Mouse (Mus musculus) hindbrain, embryonic 15.5 days (tissue): Measurements from ENCODE around the gene Srp9. TPM values are rescaled to one million over a fixed set of nuclear protein-coding genes. Genes with fewer than 3 reads are reported as not detected.

ENCODE experiments used
- ATAC-seq: fragments of 200-750 bp; cut with Nextera tagmentation; 2 replicates; pipeline ENCODE4 v1.8.0; 2017; ENCODE audit warnings: low read depth, moderate number of reproducible peaks, moderate TSS enrichment; ENCODE audit not compliant: low FRiP score
- H3K27ac ChIP-seq: fragments of 300-500 bp; sonication (generic); replicated peaks from 2 replicates; pipeline ENCODE4 v1.5.1; 2015; ENCODE audit warnings: mild to moderate bottlenecking, inconsistent platforms
- H3K27me3 ChIP-seq: fragments of 300-500 bp; sonication (generic); 2 replicates; pipeline ENCODE4 v1.6.1; 2015; ENCODE audit warnings: control low read depth, inconsistent platforms
- H3K36me3 ChIP-seq: fragments of 300-500 bp; sonication (generic); 2 replicates; pipeline ENCODE4 v1.6.1; 2015; ENCODE audit warnings: control low read depth, inconsistent platforms
- H3K4me1 ChIP-seq: fragments of 300-500 bp; sonication (generic); replicated peaks from 2 replicates; pipeline ENCODE4 v1.6.1; 2015; ENCODE audit warnings: control low read depth, inconsistent platforms
- H3K4me2 ChIP-seq: fragments of 300-500 bp; sonication (generic); 2 replicates; pipeline ENCODE4 v1.6.1; 2015; ENCODE audit warnings: moderate library complexity, mild to moderate bottlenecking, inconsistent platforms
- H3K4me3 ChIP-seq: fragments of 300-500 bp; sonication (generic); 2 replicates; pipeline ENCODE4 v1.5.1; 2015; ENCODE audit warnings: mild to moderate bottlenecking, inconsistent platforms
- H3K9ac ChIP-seq: fragments of 300-500 bp; sonication (generic); 2 replicates; pipeline ENCODE4 v1.6.1; 2015; ENCODE audit warnings: inconsistent platforms
- H3K9me3 ChIP-seq: fragments of 300-500 bp; sonication (generic); 2 replicates; pipeline ENCODE4 v1.6.1; 2016; ENCODE audit warnings: control low read depth, inconsistent platforms
- WGBS: fragments of 180-500 bp; shearing (Covaris S2); methylation state at CpG from one replicate; pipeline ENCODE4 v1.1.7; 2015; 5-methylcytosine and 5-hydroxymethylcytosine counted together
- polyA plus RNA-seq: library from polyadenylated mRNA; unstranded; fragments of >200 nt; fragmentation: Nextera tagmentation; extraction: Ambion mirVana; gene quantifications from 2 replicates; pipeline ENCODE4 v1.2.1, GENCODE M21; 2015

Gene Srp9
- polyA plus RNA-seq, 1 experiment from 2014 or later = 127 TPM

DNA sequence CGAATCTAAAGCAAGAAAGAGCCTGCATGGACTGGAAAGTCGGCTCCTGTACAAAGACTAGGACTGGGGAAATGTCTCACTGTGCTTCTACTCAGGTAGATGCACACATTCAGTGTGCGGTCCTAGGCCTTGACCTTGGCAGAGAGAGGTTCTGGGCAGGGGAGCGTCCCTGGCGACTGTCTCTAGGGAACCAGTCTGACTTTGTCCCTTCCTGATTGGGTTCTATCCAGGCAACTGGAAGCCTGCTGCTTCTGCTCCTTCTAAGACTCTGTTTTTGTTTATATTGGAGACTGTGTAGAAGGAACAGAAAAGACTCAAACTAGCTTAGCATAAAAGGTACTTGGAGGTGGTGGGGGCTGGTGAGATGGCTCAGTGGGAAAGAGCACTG lies 32.1 kb upstream of the Srp9 start:
- no peaks in the 10 kb centered on the region for H3K36me3 ChIP-seq
- H3K4me3 ChIP-seq = no peak overlapping the region
- H3K4me1 ChIP-seq = peaks cover 47% of the 10 kb centered on the region
- no peaks in the 10 kb centered on the region for H3K9me3 ChIP-seq
- no peaks in the 10 kb centered on the region for H3K27me3 ChIP-seq
- H3K27ac ChIP-seq = no peak overlapping the region
- ATAC-seq = no peak
- 68% methylated on average over 5 of the region's 5 CpGs for WGBS
- H3K4me2 ChIP-seq = no peak overlapping the region
- no peak overlapping the region for H3K9ac ChIP-seq

DNA sequence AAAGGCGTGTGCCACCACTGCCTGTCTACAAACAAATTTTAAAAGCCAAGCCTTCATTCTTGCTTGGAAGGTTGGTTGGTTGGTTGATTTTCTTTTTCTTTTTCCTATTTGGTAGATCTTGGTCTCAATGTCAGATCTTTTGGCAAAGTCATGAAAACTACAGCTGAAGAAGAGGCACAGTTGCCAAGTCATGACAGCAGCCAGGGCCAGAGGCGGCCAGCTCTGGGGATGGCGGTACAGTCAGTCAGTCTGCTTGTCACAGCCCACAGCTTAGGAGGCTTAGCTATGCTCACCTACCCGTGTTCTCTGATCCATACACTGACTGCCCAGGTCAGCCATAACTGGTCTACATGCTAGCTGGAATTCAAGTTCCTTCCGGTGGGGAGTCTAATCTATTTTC lies 31.1 kb upstream of the Srp9 start:
- Histone ChIP-seq H3K27me3 (no peaks in the 10 kb centered on the region), H3K27ac (no peak overlapping the region), H3K4me3 (no peak overlapping the region), H3K4me2 (no peak overlapping the region), H3K9ac (no peak overlapping the region), H3K4me1 (peaks cover 44% of the 10 kb centered on the region), H3K36me3 (no peaks in the 10 kb centered on the region), H3K9me3 (no peaks in the 10 kb centered on the region)
- 85% methylated on average over 5 of the region's 5 CpGs for WGBS
- no peak for ATAC-seq

DNA sequence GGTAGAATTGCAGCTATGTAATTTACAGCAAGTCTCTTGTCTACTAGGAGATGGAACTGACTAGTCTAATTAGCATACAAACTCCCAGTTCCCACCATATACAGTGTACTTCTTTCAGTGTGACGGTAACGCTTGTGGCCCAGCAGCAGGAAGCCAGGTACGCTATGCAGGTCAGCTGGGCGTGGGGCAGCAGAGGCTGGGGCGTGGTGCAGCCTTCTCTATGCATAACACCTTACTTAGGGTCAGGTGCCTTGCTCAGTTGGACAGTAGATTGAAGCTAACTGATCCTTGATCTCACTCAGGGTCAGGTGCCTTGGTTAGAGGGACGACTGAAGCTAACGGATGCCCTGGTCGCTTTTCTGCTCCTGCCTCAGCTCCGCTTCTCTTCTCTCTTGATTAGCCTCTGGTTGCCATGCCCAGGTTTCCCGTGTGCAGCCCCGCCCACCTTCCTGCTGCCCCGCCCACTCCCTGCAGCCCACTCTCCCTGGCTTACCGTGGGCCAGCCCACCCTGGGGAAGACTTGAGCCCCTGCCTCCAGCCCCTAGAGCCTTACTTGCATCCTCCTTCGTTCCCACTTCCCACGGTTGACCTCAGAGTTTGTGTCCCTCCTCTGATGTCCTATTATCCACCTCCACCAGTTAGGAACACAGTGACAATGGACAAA lies 29.9 kb upstream of the Srp9 start:
- H3K9ac ChIP-seq = no peak overlapping the region
- peak overlapping the region; percentile 29; the same call in 1 of the 2 replicates for H3K27ac ChIP-seq
- no peak for ATAC-seq
- peak overlapping the region; percentile 25; the same call in 1 of the 2 replicates for H3K4me2 ChIP-seq
- H3K4me3 ChIP-seq = no peak overlapping the region
- H3K36me3 ChIP-seq = no peaks in the 10 kb centered on the region
- 38% methylated on average over 15 of the region's 15 CpGs for WGBS
- H3K27me3 ChIP-seq = no peaks in the 10 kb centered on the region
- H3K4me1 ChIP-seq = peaks cover 32% of the 10 kb centered on the region
- no peaks in the 10 kb centered on the region for H3K9me3 ChIP-seq

DNA sequence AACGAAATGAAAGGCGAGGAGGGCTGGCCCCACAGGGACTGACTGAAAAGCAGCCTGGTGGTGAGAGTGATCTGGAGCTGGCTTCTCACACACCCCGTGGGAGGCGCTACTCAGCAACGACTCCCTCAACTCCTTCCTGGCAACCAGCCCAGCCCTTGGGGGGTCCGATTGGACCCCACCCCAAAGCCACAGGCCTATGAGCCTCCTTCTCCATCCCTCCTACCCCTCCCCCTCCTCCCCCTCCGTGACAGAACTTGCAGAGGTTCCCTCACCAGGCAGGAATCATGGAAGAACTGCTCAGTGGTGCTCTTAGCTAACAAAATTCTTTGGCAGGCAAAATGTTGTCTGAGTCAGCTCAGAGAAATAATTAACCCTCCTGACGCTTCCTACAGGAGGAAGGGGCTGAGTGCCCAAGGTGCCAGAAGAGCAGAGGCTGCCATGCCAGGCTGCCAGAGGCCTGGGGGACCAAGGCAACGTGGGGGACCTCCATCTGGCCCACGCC lies 29.2 kb upstream of the Srp9 start:
- H3K4me1 ChIP-seq = peaks cover 25% of the 10 kb centered on the region
- H3K27me3 ChIP-seq = no peaks in the 10 kb centered on the region
- peak; percentile 65 for ATAC-seq
- no peak overlapping the region for H3K9ac ChIP-seq
- H3K27ac ChIP-seq = peak overlapping the region; percentile 29; the same call in 1 of the 2 replicates
- H3K4me3 ChIP-seq = no peak overlapping the region
- H3K4me2 ChIP-seq = peak overlapping the region; percentile 25; the same call in 1 of the 2 replicates
- 8% methylated on average over 10 of the region's 10 CpGs for WGBS
- H3K9me3 ChIP-seq = no peaks in the 10 kb centered on the region
- H3K36me3 ChIP-seq = no peaks in the 10 kb centered on the region

DNA sequence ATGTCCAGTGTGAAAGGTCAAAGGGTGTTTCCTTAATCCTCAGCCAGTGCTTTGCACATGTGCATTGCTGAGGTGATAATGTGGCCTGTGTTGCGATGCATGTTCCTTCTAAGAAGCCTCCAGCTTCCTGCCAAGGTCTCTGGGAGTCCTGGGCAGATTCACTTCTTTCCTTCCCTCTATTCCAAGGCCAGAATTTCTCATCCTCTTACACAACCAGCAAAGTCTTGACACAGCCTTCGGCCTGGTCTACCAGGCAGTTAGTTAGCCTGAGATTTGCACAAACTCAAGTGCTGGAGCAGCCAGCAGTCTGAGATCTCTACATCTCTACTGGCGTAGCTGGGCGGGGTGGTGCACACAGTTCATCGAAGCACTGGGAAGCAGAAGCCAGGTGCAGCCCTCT lies 27.8 kb upstream of the Srp9 start:
- 94% methylated on average over 5 of the region's 5 CpGs for WGBS
- H3K27me3 ChIP-seq = no peaks in the 10 kb centered on the region
- H3K4me3 ChIP-seq = no peak overlapping the region
- peaks cover 14% of the 10 kb centered on the region for H3K4me1 ChIP-seq
- H3K9me3 ChIP-seq = no peaks in the 10 kb centered on the region
- ATAC-seq = no peak
- H3K27ac ChIP-seq = no peak overlapping the region
- no peaks in the 10 kb centered on the region for H3K36me3 ChIP-seq
- H3K9ac ChIP-seq = no peak overlapping the region
- H3K4me2 ChIP-seq = no peak overlapping the region

DNA sequence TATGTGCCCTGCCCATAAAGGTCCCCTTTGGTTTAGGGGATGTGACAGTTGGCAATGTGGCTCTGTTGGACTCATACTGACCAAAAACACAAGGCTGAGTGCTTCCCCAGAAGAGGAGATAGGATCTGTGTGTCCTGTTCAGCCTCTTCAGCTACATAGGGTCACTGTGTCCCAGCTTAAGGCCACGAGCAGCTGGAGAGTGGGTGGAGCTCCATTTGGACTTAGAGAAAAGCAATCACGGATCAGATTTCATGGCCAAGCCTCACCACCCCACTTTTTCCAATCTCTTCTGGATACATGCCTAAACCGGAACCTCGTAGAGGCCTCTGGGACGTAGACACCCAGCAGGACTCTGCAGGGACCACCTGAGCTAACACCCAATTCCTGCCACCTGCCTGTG lies 25.5 kb upstream of the Srp9 start:
- Histone ChIP-seq H3K4me2 (no peak overlapping the region), H3K4me3 (no peak overlapping the region), H3K9me3 (no peaks in the 10 kb centered on the region), H3K9ac (no peak overlapping the region), H3K27ac (no peak overlapping the region), H3K4me1 (peaks cover 20% of the 10 kb centered on the region), H3K27me3 (no peaks in the 10 kb centered on the region), H3K36me3 (no peaks in the 10 kb centered on the region)
- ATAC-seq = no peak
- WGBS = 54% methylated on average over 5 of the region's 5 CpGs

DNA sequence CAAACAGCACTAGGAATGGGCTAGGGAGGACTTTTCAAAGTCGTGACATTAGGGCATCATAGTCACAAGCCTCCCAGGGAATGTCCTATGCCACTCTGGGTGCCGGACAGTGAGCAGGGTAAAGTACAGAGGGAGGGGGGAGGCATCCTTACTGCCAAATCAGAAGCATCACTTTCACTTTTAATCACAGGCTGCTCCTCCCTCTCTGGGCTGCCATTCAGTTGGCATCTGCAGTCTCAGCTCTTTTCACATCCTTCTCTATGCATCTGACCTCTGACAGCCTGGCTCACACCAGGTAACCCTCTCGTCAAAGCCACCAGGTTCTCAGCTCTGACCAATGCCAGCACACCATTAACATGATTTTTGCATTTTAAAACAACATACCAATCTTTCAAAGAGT lies 24.1 kb upstream of the Srp9 start:
- no peaks in the 10 kb centered on the region for H3K9me3 ChIP-seq
- H3K4me1 ChIP-seq = peaks cover 11% of the 10 kb centered on the region
- H3K4me2 ChIP-seq = no peak overlapping the region
- no peaks in the 10 kb centered on the region for H3K27me3 ChIP-seq
- no peaks in the 10 kb centered on the region for H3K36me3 ChIP-seq
- no peak overlapping the region for H3K9ac ChIP-seq
- H3K4me3 ChIP-seq = no peak overlapping the region
- H3K27ac ChIP-seq = no peak overlapping the region
- ATAC-seq = no peak
- WGBS = 57% methylated on average over 3 of the region's 3 CpGs

DNA sequence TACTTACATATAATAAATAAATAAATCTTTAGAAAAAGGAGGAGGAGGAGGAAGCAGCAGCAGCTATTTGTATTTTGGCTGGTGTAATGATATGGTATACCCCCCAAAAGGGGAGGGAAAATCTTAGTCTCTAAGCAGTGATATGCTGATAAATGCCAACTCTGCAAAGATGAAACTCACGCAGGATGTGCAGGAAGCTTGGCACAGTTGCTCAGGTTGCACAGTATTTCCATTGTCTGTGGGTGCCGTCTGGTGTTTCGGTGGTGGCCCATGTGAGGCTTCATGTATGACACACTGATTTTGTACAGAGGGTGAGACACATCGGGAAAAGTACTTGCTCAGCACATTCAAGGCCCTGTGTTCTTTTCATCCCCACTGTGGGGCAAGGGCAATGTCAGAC lies 23.1 kb upstream of the Srp9 start:
- H3K9me3 ChIP-seq = no peaks in the 10 kb centered on the region
- peaks cover 9% of the 10 kb centered on the region; the same call in 1 of the 2 replicates for H3K4me1 ChIP-seq
- no peak overlapping the region for H3K9ac ChIP-seq
- 51% methylated on average over 4 of the region's 4 CpGs for WGBS
- no peaks in the 10 kb centered on the region for H3K36me3 ChIP-seq
- H3K4me3 ChIP-seq = no peak overlapping the region
- ATAC-seq = no peak
- H3K27ac ChIP-seq = no peak overlapping the region
- H3K4me2 ChIP-seq = no peak overlapping the region
- no peaks in the 10 kb centered on the region for H3K27me3 ChIP-seq

DNA sequence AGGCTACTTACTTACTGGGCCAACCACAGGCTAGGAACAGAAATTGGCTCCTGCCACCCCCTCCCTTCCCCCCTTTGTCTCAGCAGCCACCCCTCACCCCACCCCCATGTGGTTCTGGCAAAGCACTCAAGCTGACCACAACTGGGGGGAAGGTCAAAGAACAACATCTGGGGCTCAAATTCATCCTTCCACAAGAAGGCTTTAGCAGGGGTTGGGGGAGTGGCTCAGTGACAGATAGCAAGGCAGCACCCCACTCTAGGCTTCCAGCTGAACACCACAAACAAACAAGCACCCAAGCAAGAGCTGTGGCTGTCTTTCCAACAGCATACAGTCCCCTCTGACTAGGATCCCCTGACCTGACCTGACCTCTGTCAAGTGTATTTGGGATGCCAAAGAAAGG lies 21.8 kb upstream of the Srp9 start:
- no peak overlapping the region for H3K9ac ChIP-seq
- H3K27me3 ChIP-seq = no peaks in the 10 kb centered on the region
- H3K4me1 ChIP-seq = peaks cover 9% of the 10 kb centered on the region; the same call in 1 of the 2 replicates
- H3K36me3 ChIP-seq = no peaks in the 10 kb centered on the region
- no peak for ATAC-seq
- no peak overlapping the region for H3K4me3 ChIP-seq
- no peaks in the 10 kb centered on the region for H3K9me3 ChIP-seq
- no peak overlapping the region for H3K4me2 ChIP-seq
- H3K27ac ChIP-seq = no peak overlapping the region

DNA sequence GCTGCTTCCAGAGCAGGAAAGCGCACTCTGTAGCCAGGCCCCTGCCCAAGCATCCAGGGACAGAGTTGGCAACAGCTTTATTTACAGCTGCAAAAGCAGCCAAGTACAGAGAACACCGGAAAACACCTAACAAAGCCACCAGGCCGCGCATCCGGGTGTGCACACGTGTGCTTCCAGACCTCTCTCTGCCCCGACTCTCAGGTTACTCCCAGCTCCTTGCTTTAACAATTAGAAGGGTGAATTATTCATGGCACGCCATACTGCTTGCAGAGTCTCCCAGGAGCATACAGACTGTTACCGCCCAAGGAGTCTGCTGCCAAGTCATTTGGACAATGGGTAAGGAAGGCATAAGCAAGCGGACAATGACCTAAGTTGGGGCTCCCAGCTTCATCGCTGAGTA lies 21.1 kb upstream of the Srp9 start:
- Histone ChIP-seq H3K9ac (no peak overlapping the region), H3K27ac (no peak overlapping the region), H3K4me2 (no peak overlapping the region), H3K36me3 (no peaks in the 10 kb centered on the region), H3K27me3 (no peaks in the 10 kb centered on the region), H3K4me3 (no peak overlapping the region), H3K9me3 (no peaks in the 10 kb centered on the region), H3K4me1 (peaks cover 9% of the 10 kb centered on the region; the same call in 1 of the 2 replicates)
- 64% methylated on average over 11 of the region's 11 CpGs for WGBS
- ATAC-seq = no peak

DNA sequence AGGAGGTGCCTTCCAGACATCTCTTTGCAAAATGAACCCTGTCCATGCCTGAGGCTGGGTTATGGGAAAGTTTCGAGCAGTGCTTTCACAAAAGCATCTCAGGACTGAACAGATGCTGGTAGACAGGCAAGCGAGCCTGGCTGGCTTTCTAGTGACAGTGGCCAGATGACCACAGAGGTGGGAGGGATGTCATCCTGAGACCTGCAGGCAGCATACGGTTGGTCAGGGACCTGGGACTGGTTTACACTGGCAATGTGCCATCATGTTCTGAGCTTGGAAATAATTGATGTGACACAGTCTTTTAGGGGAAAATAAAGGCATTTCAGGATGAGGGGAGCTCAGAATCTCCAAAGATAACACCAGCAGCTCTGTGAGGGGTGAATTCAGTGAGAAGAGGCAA lies 19.5 kb upstream of the Srp9 start:
- Histone ChIP-seq H3K4me1 (peaks cover 9% of the 10 kb centered on the region; the same call in 1 of the 2 replicates), H3K4me2 (no peak overlapping the region), H3K9me3 (no peaks in the 10 kb centered on the region), H3K36me3 (no peaks in the 10 kb centered on the region), H3K9ac (no peak overlapping the region), H3K4me3 (no peak overlapping the region), H3K27me3 (no peaks in the 10 kb centered on the region), H3K27ac (no peak overlapping the region)
- WGBS = 47% methylated on average over 3 of the region's 3 CpGs
- no peak for ATAC-seq

DNA sequence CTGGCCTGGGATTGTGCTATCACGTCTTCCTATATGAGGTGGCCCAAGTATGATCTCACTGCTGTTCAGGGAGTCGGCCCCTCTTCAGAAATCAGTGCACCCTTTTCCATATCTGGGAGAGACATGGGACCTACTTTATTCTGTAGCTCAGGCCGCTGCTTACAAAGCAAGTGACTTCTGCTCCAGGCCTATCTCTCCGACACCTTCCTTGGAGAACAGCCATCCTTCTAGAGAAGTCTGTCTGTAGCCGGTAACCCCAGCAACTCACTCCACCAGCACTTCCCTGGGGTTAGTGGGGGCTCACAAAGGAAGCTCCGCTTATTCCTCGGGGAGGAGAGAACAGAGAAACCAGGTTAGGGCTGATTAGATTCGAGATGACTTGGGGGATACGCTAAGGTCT lies 17.3 kb upstream of the Srp9 start:
- H3K9ac ChIP-seq = no peak overlapping the region
- peaks cover 14% of the 10 kb centered on the region; the same call in 1 of the 2 replicates for H3K4me1 ChIP-seq
- no peak overlapping the region for H3K27ac ChIP-seq
- no peak for ATAC-seq
- no peaks in the 10 kb centered on the region for H3K9me3 ChIP-seq
- H3K4me3 ChIP-seq = no peak overlapping the region
- WGBS = 80% methylated on average over 9 of the region's 9 CpGs
- no peak overlapping the region for H3K4me2 ChIP-seq
- H3K27me3 ChIP-seq = no peaks in the 10 kb centered on the region
- H3K36me3 ChIP-seq = no peaks in the 10 kb centered on the region
